Mouse (Mus musculus) induced T-regulatory cell, adult 2 months (primary cell): ENCODE measurements around the gene Zfp827.

Experiments
- DNase-seq: peaks from one replicate; pipeline ENCODE4 v3.0.0-alpha.2; 2012; ENCODE audit warnings: low read depth

Zfp827 gene

GRCm38 (mm10) chr8:79159397-79159796 lies 131.2 kb downstream of the Zfp827 start:
- no peak for DNase-seq

GRCm38 (mm10) chr8:79160302-79160701 lies 132.1 kb downstream of the Zfp827 start:
- no peak for DNase-seq

GRCm38 (mm10) chr8:79161172-79161778 lies 133.0 kb downstream of the Zfp827 start:
- DNase-seq, result peak; percentile 77

- DNase-seq, result peak; percentile 53
These were observed 134.5 kb downstream of the Zfp827 start for GRCm38 (mm10) chr8:79162533-79163308.

- no peak for DNase-seq
These were observed 136.1 kb downstream of the Zfp827 start for GRCm38 (mm10) chr8:79164336-79164735.

GRCm38 (mm10) chr8:79165276-79165675 lies 137.0 kb downstream of the Zfp827 start:
- no peak for DNase-seq

GRCm38 (mm10) chr8:79173606-79174005 lies 145.4 kb downstream of the Zfp827 start:
- DNase-seq, result no peak

- DNase-seq, result no peak
These were observed 147.8 kb downstream of the Zfp827 start for GRCm38 (mm10) chr8:79175991-79176390.

GRCm38 (mm10) chr8:79179678-79180077 lies 151.4 kb downstream of the Zfp827 start:
- DNase-seq, result no peak

- DNase-seq, result no peak
These were observed 157.3 kb downstream of the Zfp827 start for GRCm38 (mm10) chr8:79185488-79185887.

- DNase-seq, result no peak
These were observed 161.8 kb downstream of the Zfp827 start for GRCm38 (mm10) chr8:79190071-79190470.

GRCm38 (mm10) chr8:79196481-79196880 lies 168.2 kb downstream of the Zfp827 start:
- no peak for DNase-seq

- no peak for DNase-seq
These were observed 170.4 kb downstream of the Zfp827 start for GRCm38 (mm10) chr8:79198675-79199074.

GRCm38 (mm10) chr8:79201446-79202147 lies 173.4 kb downstream of the Zfp827 start:
- DNase-seq, result no peak

- no peak for DNase-seq
These were observed 178.7 kb downstream of the Zfp827 start for GRCm38 (mm10) chr8:79206895-79207294.

- no peak for DNase-seq
These were observed 179.9 kb downstream of the Zfp827 start for GRCm38 (mm10) chr8:79208181-79208580.

- peak; percentile 2 for DNase-seq
These were observed 180.7 kb downstream of the Zfp827 start for GRCm38 (mm10) chr8:79208691-79209640.

- peak; percentile 27 for DNase-seq
These were observed 181.6 kb downstream of the Zfp827 start for GRCm38 (mm10) chr8:79209641-79210358.

- no peak for DNase-seq
These were observed 183.4 kb downstream of the Zfp827 start for GRCm38 (mm10) chr8:79211630-79212029.

GRCm38 (mm10) chr8:79222106-79222751 lies 194.0 kb downstream of the Zfp827 start:
- DNase-seq, result no peak

GRCm38 (mm10) chr8:79222752-79223141 lies 194.5 kb downstream of the Zfp827 start:
- DNase-seq, result no peak
